25 mouse cellular contexts compared by ENCODE assay signal in the genomic region with DNA sequence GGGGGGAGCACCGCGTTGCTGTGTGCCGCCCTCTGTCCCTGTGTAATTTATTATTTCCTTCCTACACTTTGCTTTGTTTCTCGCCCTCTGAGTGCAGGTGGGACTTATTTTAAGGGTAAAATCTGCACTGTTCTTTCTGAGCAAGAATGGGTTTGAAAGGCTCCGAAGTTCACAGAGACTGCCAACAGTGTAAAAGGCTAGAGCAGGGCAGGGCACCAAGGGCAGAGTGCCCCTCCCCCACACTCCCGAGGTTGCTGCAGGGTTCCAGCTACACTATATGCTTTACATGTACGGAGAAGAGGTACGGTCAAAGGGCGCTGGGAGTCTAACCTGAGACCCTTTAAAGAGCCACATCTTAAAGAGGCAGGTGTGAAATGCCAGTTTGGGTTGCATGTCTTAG.
A peak's percentile ranks its signal among the peaks of the same experiment; 100 is the strongest.
DNase-seq lines count a peak whose midpoint lies in the region; ATAC-seq and TF ChIP-seq lines count a peak whose summit lies in the region.
"Had no signal": no experiment of that assay in that cellular context is flagged by ENCODE, and none has a peak within 500 bp of the region (broad histone marks: within the 10 kb centered on the region; RNA-seq: fewer than 3 reads in every experiment).

No protein-coding gene starts in this region.

- intact Hi-C loops in gastrocnemius, postnatal 36 days (cut with DNase I), result no loop called here

- no peaks in the 10 kb centered on the region for H3K27me3 ChIP-seq in kidney, postnatal 0 days (ENCODE audit: insufficient read depth, low read length)
- H3K27me3 ChIP-seq: heart, embryonic 15.5 days; hindbrain, embryonic 13.5 days; limb, embryonic 15.5 days; lung, embryonic 15.5 days; Patski; stomach, embryonic 15.5 days had no signal

- TF ChIP-seq CTCF in kidney, postnatal 0 days (IDR thresholded peaks at IDR 0.05; ENCODE audit: low read depth), result no peak

- no peaks in the 10 kb centered on the region for H3K36me3 ChIP-seq in kidney, postnatal 0 days (ENCODE audit: insufficient read depth, low read length)
- H3K36me3 ChIP-seq: G1E; hindbrain, embryonic 13.5 days; lung, embryonic 15.5 days; stomach, embryonic 15.5 days had no signal

- H3K9me3 ChIP-seq in kidney, postnatal 0 days (replicated peaks; ENCODE audit: low read length), result no peaks in the 10 kb centered on the region
- H3K9me3 ChIP-seq: heart, embryonic 15.5 days; hindbrain, embryonic 13.5 days; limb, embryonic 15.5 days; lung, embryonic 15.5 days; stomach, embryonic 15.5 days had no signal

- 38% methylated on average over 9 of the region's 9 CpGs for WGBS in kidney, postnatal 0 days

- H3K27ac ChIP-seq in kidney, postnatal 0 days, result no peak overlapping the region
- H3K27ac ChIP-seq: heart, embryonic 15.5 days; hindbrain, embryonic 13.5 days; limb, embryonic 15.5 days; liver, embryonic 14.5 days; lung, embryonic 15.5 days; stomach, embryonic 15.5 days had no signal

- DNase-seq in kidney, adult 11 months, result peak; percentile 17
- DNase-seq in kidney, adult 8-10 months, result no peak
- no peak for DNase-seq in kidney, postnatal 0 days (ENCODE audit: low spot score)
- DNase-seq in kidney, postnatal 36 days, result peak; percentile 39 to 59
- DNase-seq in thymus, postnatal 25 days, result peak; percentile 68
- no peak for DNase-seq in gastrocnemius, postnatal 36 days
- no peak for DNase-seq in ovary, adult 18-20 months (ENCODE audit: low spot score)
- DNase-seq: adrenal gland, postnatal 36 days; cerebellum, adult 9-11 months; gastrocnemius, postnatal 25 days; heart, postnatal 36 days; layer of hippocampus, adult 9-11 months; lung, postnatal 36 days; right cerebral cortex, adult 18-20 months; right cerebral cortex, postnatal 4 days had no signal

- no peak overlapping the region for H3K4me2 ChIP-seq in kidney, postnatal 0 days (ENCODE audit: low read length)
- H3K4me2 ChIP-seq: heart, embryonic 15.5 days; hindbrain, embryonic 13.5 days; limb, embryonic 15.5 days; lung, embryonic 15.5 days; stomach, embryonic 15.5 days had no signal

- H3K9ac ChIP-seq in kidney, postnatal 0 days (ENCODE audit: low read depth, low read length), result 0 out of 2 replicates have a peak overlapping the region, but pooled peaks have one; percentile 2
- H3K9ac ChIP-seq: heart, embryonic 15.5 days; hindbrain, embryonic 13.5 days; limb, embryonic 15.5 days; liver, embryonic 14.5 days; lung, embryonic 15.5 days; stomach, embryonic 15.5 days had no signal

- no peak overlapping the region for H3K4me3 ChIP-seq in kidney, postnatal 0 days (replicated peaks; ENCODE audit: low read depth, low read length)
- H3K4me3 ChIP-seq: embryonic facial prominence, embryonic 10.5 days; heart, embryonic 15.5 days; hindbrain, embryonic 13.5 days; limb, embryonic 15.5 days; lung, embryonic 15.5 days; stomach, embryonic 15.5 days had no signal

- no peak for ATAC-seq in kidney, postnatal 0 days (replicated peaks; ENCODE audit: low FRiP score, low read depth)
- ATAC-seq: forebrain, embryonic 16.5 days; Patski had no signal

- peaks cover 5% of the 10 kb centered on the region for H3K4me1 ChIP-seq in kidney, postnatal 0 days (replicated peaks; ENCODE audit: insufficient read depth, low read length)

Comparison
In these comparisons a context has a peak if more than half of its experiments do, and no peak if none do; other contexts are left out.
1. DNase-seq: peak in kidney, adult 11 months (single experiment), kidney, postnatal 36 days (2 of 2) and thymus, postnatal 25 days (single experiment); none in kidney, adult 8-10 months (0 of 2), kidney, postnatal 0 days (single experiment), gastrocnemius, postnatal 36 days (0 of 2) and ovary, adult 18-20 months (single experiment).